Mouse (Mus musculus): ENCODE measurements around the gene 1190005I06Rik.
A peak's percentile ranks its signal among the peaks of the same experiment; 100 is the strongest.

Gene 1190005I06Rik

DNA sequence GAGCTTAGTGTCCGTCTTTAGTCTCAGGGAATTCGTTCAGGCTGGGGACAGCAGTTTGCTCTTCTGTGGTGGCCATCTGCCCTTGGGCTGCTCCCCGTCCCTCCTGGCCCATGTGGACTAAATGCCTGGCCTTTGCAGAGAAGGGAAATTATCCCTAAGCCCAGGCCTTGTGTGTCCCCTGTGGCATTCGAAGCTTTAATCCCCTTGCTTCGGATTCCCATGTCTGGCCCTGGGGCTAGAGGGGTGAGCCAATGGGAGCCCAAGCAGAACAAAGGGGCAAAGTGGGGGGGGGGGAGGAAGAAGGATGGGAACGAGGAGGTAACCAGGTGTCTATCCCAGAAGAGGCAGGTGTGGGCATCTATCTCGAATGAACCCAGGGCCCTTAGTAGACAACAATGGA lies at the start of gene 1190005I06Rik:
Gene 1190005I06Rik (minus strand): TSS at position 101 of the 400 bp plus-strand sequence.
- DNase-seq (ENCODE audit: low spot score in 2 of 2) = no peak

DNA sequence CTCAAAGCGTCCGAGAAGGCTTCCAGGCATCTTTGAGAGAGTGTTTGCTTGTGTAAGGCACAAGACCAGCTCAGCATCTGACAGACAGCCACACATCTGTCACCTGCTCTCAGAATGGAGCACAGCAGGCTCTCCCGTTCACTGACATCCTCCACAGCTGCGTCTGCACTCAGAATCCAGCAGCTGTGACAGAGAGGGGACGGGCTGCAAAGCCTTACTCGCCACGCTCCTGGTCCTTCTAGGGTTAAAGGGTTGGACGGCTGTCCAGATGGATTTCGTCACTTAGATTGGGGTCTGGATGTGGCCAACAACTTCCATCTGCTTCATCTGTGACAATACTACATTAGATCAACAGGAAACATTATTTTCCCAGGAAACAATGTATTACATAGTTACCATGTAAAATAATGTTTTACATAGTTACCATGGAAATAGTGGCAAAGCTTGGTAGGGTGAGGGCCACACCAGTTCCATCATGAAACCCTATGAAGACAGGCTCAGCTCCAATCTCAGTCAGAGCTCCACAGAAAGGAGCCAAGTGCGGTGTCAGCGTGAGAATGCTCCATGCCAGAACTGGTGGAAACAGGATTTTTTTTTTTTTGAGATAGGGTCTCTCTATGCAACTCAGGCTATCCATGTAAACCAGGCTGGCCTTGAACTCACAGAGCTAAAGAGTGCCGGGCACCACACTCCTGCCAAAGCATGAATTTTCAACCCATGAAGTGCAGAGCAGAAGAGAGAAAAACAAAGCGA lies 49.1 kb upstream of the 1190005I06Rik start:
- DNase-seq (ENCODE audit: low spot score in 2 of 2) = no peak

DNA sequence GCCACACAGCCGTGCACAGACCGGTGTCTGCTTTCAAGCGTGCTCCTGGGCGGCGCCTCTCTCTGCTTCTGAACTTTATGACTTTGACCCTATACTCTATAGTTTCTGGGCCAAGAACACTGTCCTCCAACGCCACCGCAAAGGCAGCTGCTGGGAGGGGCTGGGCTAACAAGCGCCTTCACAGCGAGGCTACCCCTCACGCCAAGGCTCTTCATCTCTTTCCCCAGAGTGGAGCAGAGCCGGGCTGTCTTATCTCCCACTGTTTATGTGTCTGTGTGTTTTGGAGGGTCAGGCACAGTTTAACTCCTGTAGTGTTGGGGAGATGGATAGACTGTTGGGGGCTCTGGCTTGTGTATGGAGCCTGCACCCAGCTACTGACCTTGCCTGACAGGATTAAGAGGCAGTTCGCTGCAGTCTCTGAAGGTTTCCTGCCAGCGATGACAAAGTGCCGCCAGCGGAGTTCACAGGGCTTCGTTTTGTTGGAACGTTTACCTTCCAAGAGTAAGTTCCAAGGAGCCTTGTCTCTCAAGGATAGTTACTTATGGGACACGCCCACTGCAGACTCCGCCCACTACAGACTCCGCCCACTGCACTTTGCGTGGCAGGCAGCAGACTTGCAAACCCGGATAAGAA lies 46.5 kb upstream of the 1190005I06Rik start:
- DNase-seq (ENCODE audit: low spot score in 2 of 2) = no peak

DNA sequence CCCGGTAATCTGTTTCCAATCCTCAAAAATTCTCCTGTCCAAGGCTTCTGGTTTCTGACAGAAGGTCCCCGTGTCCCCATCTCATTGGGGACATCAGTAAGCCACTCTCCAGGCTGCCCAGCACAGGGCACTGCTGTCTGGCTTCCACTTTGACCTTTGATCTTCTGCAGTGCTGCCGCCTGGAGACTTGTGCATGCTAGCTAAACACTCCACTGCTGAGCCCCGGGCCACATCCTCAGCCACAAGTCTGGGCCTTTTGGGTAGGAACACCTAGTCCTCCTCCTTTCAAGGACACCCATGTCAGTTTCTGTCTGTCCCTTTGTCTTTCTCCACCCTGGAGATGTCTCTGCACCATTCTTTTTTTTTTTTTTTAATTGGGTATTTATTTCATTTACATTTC lies 45.5 kb upstream of the 1190005I06Rik start:
- no peak for DNase-seq (ENCODE audit: low spot score in 2 of 2)

DNA sequence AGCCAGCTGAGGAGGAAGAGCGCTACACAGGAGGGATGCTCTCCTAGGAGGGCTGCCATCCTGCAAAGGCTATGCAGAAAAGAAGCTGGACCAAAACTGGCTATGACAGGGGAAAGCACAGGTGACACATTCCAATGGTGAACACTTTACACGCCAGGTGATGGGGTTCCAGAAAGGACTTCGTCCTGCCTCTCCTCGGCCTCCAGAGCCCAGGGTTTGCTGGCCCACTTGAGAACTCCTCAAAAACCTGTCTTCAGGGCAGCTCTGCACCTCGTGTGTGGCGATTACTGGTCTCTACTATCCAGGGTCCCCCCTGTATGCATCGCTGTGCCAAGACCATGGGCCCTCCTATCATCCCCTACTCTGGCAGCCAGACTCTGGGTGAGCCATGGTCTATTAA lies 41.1 kb upstream of the 1190005I06Rik start:
- DNase-seq (ENCODE audit: low spot score in 2 of 2) = no peak

DNA sequence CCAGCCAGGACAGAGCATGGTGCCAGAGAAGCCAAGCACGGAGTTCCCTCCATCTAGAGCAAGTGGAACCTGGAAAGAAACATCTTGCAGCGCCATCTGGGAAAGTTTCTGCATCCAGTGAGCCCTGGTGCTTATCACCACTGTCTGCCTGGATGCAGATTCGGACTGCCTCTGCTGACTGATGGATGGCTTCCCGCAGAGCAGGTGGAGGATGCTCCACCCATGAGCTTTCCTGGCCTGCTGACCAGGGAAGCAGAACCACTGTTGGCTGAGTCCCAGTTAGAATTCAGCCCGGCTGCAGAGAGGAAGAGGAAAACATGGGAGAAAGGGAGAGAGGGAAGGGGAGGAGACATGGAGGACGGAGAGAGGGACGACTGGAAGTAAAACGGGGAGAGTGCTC lies 40.4 kb upstream of the 1190005I06Rik start:
- DNase-seq (ENCODE audit: low spot score in 2 of 2) = no peak

DNA sequence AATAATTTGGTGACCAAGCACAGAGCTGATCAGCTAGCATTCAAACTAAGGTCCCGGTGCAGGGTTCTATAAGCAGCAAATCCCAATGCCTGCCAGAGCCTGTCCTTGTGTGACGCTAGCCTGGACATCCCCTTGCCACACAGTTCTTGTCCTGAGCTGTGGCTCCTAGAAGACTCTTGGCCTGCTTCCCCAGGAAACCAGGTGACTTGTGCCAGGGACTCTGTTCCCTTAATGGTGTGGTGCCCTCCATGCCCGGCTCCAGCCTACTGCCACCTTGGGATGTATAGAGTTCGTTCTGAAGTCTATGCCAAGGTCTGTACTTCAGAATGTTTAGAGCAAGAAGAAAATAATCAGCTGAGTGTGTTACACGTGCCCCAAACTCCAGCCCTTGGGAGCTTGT lies 39.1 kb upstream of the 1190005I06Rik start:
- DNase-seq (ENCODE audit: low spot score in 2 of 2) = no peak

DNA sequence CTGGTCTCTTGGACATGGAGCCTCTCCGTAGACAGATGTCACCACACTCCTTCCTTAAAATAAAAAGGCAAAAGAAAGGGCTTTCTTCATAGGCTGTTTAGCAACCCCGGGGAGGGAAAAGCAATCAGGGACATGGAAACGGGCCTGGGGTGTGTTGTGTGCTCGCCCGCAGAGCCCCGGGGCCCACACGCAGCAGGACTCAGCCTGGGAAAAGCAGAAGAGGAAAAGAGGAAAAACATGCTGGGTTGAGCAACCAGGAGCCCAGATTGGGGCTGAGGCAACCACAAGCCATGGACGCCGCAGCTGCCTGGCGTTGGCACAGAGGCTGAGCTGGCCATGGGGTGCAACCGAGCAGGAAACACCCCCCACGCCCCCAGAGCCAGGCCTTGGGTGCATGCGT lies 38.6 kb upstream of the 1190005I06Rik start:
- DNase-seq (ENCODE audit: low spot score in 2 of 2) = peak in 1 of 2 experiments; percentile 35

DNA sequence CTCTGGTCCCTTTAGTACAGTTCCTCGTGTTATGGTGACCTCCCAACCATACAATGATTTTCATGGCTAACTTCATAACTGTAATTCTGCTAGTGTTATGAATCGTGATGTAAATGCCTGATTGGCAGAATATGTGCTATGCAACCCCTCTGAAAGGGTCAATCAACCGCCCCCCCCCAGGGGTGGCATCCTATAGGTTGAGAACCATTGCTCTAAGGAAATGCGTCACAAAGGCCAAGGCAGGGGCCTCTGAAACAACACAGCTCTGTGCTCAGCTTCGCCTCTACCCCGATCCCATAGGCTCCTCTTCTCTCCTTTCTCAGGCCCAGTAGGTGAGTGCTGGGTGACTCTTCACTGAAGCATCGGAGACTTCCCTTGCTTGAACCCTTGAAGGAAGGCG lies 38.2 kb upstream of the 1190005I06Rik start:
- no peak for DNase-seq (ENCODE audit: low spot score in 2 of 2)

DNA sequence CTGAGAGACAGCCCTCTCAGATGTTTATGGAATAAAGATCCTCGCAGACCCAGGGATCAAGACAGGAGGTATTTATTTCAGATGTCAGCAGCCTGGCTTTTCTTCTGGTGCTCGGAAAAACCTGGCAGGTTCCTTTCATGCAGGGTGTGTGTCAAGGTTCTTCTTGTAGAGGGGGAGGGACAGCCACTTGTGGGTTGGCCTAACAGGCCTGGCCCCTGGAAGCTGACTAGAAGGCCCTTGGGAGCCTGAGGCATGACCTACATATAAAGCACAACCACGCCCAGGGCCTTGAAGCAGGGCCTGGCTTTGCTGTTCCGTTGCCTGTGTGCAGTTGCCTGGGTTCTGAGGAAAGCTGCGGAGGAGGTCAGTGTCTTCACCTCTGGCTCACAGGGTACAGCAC lies 37.7 kb upstream of the 1190005I06Rik start:
- DNase-seq (ENCODE audit: low spot score in 2 of 2) = peak in 1 of 2 experiments; percentile 42

DNA sequence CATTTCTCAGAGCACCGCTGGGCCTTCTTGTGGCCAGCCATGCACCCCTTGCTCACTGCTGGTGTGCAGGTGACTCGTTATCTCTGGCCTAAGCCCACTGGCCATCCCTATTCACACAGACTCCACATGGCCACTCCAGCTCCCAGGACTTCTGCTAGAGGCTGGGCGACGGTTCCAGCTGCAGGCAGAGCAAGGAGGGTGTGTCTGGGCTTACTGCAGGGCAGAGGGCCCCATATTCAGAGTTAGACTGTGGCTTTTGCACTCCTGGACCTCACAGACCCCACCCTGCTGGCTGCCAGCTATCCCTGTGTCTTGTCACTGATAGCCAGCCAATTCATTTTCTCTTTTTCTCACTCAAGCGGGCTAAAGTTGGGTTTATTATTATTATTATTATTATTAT lies 36.6 kb upstream of the 1190005I06Rik start:
- DNase-seq (ENCODE audit: low spot score in 2 of 2) = no peak

DNA sequence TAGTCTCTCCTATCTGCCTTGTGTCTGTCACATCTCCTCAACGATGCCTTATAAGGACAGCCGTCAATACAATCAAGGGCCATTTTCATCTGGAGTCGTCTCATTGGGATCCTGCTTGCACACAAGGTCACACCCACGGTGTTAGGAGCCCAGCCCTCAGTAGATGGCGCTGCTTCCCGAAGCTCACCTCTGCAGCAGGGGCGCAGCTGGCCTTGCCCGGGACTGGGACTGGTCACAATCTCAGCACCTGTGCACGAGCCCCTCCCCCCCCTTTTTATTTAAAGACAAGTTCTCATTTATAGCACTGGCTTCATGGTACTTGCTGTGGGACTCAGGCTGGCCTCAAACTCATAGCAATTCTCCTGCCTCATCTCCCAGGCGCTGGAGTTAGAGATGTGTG lies 36.2 kb upstream of the 1190005I06Rik start:
- DNase-seq (ENCODE audit: low spot score in 2 of 2) = peak; percentile 81 to 83

DNA sequence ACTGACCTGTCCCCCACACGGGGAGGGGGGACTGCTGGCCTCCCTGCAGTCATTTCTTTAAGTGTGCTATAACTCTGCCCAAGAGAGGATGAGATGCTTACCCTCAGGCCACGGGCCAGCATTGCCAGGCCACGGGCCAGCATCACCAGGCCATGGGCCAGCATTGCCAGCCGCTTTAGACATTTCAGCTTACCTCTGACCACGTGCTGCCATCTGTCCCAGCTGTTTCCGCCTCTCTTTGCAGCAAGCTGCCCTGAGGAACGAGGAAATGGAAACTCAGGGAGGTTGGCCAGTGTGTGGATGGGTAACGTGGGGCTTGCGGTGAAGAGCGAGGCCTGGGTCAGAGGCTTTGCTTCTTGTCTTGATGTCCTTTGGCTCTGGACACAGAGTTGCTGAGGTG lies 33.7 kb upstream of the 1190005I06Rik start:
- peak in 1 of 2 experiments; percentile 32 for DNase-seq (ENCODE audit: low spot score in 2 of 2)

DNA sequence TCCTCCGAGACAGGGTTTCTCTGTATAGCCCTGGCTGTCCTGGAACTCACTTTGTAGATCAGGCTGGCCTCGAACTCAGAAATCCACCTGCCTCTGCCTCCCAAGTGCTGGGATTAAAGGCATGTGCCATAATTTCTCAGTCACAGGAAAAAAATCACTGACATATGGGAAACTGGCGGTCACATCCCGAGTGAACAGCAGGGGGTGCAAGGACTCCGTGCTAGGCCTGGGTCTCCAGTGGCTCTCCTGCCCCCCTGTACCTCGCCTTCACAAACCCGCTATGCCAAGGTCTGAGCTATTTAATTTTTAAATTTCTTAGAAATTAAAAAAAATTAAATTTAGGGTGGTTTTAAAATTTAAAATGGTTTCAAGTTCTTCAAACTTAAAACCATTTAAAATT lies 33.0 kb upstream of the 1190005I06Rik start:
- DNase-seq (ENCODE audit: low spot score in 2 of 2) = peak in 1 of 2 experiments; percentile 39

DNA sequence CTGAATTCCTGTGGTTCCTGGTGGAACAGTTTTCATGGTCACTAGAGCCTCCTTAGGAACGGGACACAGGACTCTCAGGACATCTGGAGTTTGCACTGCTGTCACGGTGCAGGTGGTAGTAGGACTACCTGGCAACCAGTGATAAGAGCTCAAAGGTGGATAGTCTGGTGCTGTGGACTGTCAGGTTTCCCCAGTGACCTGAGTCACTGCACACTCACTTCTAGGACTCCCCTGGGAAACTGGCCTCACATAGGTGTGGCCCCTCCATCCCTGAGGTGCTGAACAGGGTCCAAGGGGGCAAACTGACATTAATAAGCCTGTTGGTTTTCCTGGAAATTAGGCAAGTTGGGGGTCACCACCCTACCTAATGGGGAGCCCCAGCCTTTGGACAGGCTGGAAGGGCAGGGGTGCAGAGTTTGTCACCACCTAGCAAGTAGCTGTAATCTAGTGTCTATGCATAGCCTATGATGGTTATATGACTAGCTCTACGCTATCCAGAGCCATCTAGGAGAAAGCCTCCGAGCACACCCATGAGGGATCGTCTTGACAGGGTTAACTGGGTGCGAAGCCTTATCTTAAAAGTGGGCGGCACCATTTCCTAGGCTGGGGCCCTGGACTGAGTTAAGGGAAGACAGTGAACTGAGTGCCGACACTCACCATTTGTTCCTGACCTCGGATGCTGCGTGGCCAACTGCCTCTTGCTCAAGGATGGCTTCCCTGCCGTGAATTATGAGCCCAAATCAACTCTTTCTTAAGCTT lies 32.4 kb upstream of the 1190005I06Rik start:
- no peak for DNase-seq (ENCODE audit: low spot score in 2 of 2)

DNA sequence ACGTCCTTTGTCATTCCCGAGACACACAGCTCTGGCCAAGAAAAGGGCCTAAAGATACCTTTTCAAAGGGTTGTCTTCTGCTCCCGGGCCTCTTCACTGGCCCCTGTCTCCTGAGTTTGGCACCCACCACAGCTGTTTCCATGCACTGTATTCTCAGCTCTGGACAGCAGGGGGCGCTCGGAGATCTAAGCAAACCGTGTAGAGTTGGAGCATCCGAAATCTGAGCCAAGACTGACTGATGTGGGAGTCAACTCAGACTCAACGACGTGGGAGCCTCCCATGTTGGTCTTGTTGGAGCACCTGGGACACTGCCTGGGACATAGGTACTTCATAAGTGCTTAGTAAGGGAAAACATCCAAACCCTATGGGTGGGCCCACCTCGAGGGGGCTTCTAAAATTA lies 31.0 kb upstream of the 1190005I06Rik start:
- peak; percentile 67 to 78 for DNase-seq (ENCODE audit: low spot score in 2 of 2)

DNA sequence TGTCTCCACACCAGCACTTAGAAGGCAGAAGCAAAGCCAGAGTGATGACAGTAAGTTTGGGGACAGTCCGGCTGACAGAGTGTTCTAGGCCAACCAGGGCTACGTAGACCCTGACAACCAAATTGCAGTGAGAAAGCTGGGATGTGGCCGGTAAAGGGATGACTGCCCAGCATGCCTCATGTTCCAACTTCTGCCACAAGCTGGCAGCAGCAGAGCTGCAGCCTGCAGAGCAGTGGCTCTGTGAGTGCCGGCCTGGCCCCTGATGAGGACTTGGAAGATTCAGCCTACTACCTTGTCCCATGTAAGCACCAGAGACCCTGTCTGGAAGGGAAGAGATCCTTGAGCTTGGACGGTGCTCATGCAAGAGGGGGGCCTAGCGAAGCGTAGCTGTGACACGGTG lies 28.3 kb upstream of the 1190005I06Rik start:
- DNase-seq (ENCODE audit: low spot score in 2 of 2) = no peak

DNA sequence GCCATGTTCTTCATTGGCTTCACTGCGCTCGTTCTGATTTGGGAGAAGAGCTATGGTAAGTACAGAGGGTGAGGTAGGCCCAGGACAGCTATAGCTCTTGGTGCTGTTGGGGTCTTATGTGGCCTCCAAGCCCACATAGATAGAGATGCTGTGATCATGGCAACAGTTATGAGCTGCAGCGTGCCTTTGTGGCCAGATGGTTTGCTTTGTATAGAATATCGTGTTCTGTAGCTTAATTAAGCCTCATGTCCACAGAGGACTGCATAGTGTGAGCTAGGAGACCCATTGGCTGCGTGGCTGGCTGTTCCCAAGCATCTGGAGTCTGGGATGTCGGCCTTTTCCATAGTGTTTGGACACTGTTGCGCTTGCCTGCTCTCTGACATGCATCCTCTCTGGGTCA lies 25.9 kb upstream of the 1190005I06Rik start:
- no peak for DNase-seq (ENCODE audit: low spot score in 2 of 2)

DNA sequence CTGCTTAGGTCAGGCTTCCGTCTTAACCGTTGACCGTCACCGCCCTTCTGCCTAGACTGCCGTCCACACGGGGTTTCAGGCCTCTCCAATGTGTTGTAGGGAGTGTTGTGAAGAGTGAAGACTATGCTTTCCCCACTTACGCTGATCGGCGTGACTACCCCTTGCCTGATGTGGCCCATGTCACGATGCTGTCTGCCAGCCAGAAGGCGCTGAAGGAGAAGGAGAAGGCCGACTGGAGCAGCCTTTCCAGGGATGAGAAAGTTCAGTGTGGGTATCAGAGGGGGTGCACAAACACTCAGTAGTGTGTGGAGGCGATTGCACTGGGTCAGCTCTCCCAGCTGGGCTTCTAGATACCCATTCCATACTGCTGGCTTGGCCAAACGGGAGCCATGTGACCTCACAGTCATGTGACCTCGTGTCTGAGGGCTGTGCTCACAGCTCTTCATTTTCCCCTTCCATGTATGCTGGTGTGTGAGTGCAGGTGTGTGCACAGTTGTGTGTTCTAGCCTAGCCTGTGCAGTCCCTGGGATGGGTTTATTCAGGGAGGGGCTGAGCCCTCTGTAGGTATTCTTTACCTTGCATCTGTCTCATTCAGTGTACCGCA lies 25.3 kb upstream of the 1190005I06Rik start:
- no peak for DNase-seq (ENCODE audit: low spot score in 2 of 2)

DNA sequence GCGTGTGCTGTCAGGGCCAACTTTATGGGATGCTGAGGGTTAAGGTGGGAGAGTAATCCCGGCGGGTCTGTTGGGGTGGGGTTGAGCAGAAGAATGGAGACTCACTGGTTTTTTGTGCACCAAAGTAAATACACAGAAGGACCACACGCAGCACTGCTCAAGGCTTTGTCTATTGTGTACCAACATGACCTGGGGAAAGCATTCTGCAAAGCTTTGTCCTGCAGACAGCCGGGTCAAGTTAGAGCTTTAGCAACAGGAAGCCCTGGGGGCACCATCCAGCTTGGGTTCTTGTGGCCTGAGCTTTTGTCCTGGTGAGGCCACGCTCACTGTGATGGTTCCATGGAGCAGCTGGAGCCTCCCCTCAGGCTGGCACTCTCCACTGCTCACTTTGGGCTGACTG lies 24.3 kb upstream of the 1190005I06Rik start:
- no peak for DNase-seq (ENCODE audit: low spot score in 2 of 2)

DNA sequence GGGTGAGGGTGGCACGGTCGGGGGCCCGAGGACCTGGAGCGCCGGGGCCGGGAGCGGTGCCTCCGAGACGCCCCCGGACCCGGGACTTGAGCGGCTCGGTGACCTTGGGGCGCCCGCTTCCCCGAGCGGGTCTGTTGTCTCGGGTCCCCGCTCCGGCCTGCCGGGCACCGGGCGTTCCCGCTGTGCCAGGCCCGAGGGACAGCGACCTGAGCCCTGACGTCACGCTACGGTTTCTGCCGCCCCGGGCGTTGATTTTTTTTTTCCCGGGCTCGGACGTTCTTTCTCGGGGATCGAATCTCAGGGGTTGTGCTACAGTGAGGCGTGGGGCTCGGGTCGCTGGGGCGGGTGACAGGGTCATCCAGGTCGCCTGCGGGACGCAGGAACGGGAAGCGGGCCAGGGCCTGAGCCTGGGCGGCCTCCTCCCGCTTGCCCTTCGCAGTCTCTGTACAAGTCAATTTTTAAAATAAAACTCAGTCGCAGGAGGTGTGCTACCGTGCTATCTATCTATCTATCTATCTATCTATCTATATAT lies 21.0 kb upstream of the 1190005I06Rik start, which contains the start of gene Emc8:
Gene Emc8 (minus strand): TSS at position 200 of the 532 bp plus-strand sequence.
- no peak for DNase-seq (ENCODE audit: low spot score in 2 of 2)

Measured in spleen, postnatal 36 days (tissue).